Mouse (Mus musculus) heart, postnatal 25 days (tissue): ENCODE measurements at regions not wholly inside any gene's neighbourhood (a gene's known extent, or its start where the extent isn't known, plus 50 kb on each side); places are given as distances from the start of the nearest gene placed in this dataset.

Experiments used
- DNase-seq: peaks from one replicate; pipeline ENCODE4 v3.0.0; 2022; ENCODE audit warnings: low spot score
- intact Hi-C: fragments of 180-260 bp; cut with DNase I; formaldehyde crosslinking; loops from one replicate; pipeline ENCODE4 v1.15.1; 2025

DNA sequence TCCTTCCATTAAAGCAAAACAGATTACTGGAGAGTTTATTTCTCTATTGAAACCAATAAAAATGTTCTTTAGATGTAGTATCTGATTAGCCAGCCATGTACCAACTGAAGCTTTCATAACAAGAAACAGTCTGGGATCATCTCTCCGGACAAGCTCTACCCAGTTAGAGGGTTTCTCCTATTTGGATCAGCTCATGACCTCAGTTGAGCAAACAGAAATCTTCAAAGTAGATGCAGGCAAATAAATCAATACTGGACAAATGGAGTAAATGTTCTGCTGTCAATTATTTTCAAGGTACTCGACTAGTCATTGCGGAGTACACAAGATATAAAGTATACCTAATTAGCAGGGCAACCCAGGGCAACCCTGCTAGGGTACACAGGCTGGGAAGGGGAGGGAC is 67.4 kb downstream of the Avpr1a start:
- no peak for DNase-seq
- intact Hi-C loops: no loop called here

DNA sequence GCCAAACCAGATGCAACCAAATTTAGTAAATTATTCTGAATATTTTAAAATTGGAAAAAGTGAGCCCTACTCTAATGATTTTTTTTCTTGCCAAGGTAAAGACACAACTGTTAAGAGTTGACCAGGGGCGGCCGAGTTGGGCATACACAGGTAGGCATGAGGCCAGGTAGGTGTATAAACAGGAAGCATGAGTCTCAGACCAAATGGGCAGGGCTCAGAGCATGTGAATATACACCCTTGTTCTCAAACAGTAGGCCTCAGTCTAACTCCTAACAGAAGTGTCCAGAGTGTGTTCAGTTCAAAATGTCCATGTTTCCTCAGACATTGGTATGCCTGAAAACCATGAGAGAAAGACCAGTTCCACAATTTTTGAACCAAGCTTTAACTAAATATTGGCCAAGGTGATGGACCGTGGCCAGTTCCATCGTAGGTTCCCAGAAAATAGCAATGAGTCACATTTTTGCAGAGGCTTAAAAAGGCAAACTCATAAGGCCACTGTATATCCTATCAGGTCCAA is 71.0 kb downstream of the Avpr1a start:
- intact Hi-C loops: no loop called here
- no peak for DNase-seq

DNA sequence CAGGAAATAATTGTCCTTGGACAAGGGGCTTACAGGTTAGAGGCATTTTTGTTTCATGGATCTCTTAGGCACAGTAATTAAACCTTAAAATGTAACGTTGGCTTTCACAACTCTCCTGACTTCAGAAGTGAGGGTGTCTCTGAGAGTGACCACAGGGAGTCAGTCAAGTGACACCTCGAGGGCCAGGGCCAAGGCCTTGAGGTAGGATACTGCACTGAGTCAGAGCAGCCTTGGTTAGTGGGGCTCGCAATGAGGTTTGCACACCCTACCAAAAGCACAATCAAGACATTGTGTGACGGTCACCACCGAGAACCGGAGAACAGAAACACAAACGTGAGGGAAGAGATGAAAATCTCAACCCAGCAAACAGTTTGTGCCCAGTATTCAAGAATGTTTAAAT is 71.7 kb downstream of the Avpr1a start:
- DNase-seq: no peak
- intact Hi-C loops: no loop called here

DNA sequence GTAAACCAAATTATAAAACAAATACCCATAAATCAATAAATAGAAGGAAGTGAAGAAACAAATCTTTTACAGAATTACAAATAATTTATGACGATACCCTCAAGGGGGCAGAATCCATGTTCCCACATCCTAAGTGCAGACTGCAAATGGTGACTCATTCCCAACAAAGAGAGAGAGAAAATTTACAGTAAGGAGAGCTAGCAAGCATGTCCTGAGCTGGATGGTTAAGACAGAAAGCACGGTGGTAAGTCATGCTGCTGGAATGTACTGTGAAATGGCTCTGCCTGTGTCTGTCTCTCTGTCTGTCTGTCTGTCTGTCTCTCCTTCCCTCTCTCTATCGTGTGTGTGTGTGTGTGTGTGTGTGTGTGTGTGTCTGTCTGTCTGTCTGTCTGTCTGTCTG is 74.3 kb downstream of the Avpr1a start:
- intact Hi-C loops: no loop called here
- no peak for DNase-seq

DNA sequence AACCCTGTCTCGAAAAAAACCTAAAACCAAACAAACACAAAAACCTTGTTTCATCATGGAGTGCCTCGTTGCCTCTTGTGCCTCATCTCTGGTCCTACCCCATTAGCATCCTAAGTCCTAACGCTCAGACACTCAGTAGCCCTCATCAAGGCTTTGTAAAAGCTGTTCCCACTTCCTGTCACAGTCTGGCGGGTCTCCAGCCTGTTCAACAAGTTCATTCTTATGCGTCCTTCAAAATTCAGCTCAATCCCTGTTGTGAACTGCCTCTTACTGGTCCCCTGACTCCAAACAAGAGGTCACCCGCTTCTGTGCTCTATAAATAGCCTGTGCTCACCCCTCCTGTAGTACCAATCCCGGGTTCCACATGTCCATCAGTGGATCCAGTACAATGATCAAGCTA is 77.1 kb downstream of the Avpr1a start:
- intact Hi-C loops: loop anchor here (5.0 kb wide), 2 partner anchors 78 to 418 kb away; partner anchors contain the start of gene Avpr1a
- no peak for DNase-seq

DNA sequence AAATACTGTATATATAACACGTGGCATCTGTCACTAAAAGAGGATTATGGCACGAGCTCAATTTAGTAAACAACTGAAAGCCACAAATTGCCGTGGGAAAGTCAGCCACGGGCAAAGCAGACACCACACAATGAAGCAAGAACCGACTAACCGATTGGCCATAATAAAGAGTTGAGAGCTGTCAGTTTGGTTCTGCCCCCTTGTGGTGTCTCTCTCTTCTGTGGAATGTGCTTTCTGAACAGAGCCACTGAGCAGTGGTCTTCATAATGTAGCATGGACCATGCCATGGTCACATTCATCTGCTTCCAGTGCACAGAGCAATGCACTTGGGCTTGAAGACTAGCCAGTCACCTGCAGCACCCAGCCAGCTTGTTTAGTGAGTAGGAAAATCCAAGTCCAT is 77.5 kb downstream of the Avpr1a start:
- DNase-seq: no peak
- intact Hi-C loops: loop anchor here (5.0 kb wide), 2 partner anchors 79 to 419 kb away; partner anchors contain the start of gene Avpr1a

DNA sequence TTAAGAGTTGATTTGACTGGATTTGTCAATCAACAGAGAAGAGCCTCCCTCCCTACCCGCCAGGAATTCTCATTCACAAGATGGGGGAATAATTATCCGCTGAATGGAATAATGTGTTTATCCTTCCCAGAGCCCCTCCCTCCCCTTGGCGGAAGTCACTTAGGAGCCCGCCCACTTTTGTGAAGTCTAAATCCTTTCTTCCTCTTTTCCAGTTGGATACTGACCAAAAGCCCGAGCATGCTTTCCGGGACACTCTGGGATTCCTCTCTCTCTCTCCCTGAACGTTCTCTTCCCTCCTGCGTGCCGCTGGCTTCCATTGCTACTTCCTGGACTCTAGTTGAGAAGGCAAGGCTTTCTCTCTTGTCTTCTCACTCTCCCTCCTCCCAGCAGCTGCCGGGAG is 79.9 kb downstream of the Avpr1a start:
- intact Hi-C loops: loop anchor here (2.0 to 5.0 kb wide), 3 partner anchors 81 to 421 kb away; partner anchors contain the start of gene Avpr1a
- no peak for DNase-seq

DNA sequence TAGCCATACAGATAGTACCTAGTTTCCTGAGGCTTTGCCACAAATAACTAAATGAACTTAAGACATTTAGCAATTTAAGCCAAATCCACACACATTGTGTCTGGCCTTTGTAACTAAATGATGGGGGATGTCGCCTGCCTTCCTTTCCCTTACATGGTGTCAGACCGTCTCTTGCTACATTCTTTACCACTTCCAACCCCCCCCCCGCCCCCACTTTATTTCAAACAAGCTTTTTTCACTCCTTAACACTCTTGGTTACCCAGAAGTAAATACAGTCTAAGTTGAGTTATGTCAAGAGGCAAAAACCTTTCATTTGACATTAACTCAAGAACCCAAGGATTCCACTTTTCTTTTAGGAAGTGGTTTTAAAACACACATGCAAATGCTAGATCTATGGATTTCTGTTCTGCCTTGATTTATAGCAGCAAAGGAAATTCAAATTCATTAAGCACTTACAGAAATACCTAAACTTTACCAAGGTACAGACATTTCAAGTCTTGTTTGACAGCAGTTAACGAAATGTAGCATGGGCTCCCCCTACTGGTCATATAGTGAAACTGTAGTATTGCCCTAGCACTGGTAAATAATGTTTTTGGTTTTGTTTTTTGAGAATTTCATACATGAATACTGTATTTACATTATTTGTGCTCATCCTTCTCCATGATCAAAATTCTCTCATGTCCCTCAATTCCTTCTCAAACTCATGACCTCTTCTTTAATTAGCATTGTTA is 80.8 kb downstream of the Avpr1a start:
- DNase-seq: no peak

DNA sequence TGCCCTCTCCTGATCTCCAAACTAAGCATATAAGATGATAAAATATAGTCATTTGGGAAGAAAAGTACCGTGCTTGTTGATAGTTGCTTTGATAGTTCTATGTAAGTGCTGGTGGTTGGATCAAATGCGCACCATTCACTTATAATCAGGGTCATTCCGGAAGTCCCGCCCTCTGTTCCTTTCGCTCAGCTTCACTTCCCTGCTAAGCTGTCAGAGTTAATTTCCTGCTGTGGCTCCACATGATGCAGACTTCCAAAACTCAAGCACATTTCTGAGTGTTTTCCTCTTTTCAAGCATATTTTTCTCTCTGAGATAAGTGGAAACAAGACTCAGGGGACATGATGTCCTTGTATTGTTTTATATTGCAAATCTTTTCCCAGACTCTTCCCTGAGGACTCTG is 86.4 kb downstream of the Avpr1a start:
- no peak for DNase-seq
- intact Hi-C loops: loop anchor here (10.0 kb wide), 1 partner anchor 200 kb away; no protein-coding TSS in a partner anchor

More for the DNA sequence above, 80.8 kb downstream of the Avpr1a start:
- intact Hi-C loops: loop anchor here (2.0 to 5.0 kb wide), 3 partner anchors 82 to 422 kb away; partner anchors contain the start of gene Avpr1a

DNA sequence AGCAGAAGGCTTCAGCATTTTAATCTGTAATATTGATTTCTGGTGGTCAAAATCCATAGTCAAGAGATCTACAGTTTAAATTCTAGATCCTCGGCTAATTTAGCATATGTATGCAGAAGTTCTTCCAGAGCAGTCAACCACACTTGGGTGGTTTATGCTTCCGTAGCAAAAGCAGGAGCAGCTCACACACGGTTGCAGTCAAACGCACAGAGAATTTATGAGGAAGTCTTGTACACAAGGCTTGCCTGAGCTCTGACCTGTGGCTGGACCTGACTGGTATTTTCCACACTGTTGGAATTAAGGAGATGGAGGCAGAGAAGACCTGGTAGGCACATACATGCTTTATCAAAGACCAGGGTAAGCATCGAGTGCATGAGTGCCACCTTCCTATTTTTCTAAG is 86.8 kb downstream of the Avpr1a start:
- no peak for DNase-seq
- intact Hi-C loops: loop anchor here (10.0 kb wide), 1 partner anchor 200 kb away; no protein-coding TSS in a partner anchor

DNA sequence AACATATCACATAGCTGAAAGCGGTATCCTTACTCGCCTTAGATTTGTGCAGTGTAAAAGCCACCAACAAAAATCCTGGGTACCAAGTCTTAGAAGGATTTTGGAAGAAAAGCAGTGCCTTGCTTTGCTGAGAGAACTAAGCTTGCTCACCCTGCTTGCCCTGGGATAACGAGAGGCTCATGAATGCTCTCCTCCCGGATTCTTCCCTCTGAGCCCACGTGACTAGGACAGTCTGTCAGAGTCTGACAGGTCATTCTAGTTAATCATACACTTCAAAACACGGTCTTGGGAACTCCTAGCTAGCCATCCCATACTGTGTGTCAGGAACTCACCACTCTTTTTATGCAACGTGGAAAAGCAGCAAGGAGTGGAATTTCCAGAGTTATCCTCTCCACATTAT is 91.4 kb downstream of the Avpr1a start:
- intact Hi-C loops: loop anchor here (10.0 kb wide), 1 partner anchor 205 kb away; no protein-coding TSS in a partner anchor

DNA sequence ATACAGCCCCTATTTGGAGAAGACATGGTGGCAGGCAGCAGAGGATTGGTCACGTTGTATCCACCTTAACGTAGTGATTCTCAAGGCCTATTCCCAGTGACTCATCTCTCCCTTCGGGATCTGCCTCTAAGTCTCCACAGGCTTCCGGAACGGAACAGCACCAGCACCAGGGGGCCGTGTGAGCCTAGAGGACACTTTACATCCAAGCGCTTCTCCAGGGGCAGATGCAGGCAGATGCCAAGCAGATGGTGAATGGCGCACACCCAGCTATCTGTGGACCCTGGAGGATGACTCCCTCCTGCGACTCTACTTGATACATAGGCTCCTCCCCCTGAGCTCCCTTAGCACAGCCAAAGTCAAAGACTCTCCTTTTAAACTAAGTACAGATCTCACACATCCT is 94.3 kb downstream of the Avpr1a start:
- DNase-seq: no peak
- intact Hi-C loops: no loop called here

More for the DNA sequence above, 91.4 kb downstream of the Avpr1a start:
- no peak for DNase-seq

DNA sequence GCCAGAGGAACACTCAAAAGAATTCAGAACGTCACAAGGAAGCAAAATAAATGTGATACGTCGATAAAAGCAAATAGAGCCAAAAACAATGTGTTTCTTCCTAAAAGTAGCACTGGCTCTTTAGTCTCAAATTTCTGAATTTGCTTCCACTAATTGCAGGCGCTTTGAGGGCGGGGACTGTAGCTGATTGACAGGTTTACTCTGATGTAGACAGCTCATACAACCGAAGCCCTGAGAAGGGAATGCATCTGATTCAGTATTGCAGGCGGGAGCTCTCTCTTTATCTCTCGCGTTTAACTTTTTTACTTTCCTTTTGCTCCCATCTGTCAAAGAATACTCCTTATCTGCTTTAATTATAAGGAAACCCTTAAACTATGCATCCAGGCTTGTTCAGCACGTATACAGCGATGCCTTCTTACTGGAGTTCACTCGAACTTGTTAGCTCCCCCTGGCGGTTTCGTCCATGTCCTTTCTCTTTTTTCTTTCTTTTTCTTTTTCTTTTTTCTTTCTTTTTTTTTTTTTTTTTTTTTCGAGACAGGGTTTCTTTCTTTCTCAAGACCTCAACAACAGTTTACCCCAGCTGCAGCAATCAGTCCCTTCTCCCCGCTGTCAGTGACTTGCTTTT is 95.9 kb downstream of the Avpr1a start:
- intact Hi-C loops: no loop called here
- DNase-seq: no peak

DNA sequence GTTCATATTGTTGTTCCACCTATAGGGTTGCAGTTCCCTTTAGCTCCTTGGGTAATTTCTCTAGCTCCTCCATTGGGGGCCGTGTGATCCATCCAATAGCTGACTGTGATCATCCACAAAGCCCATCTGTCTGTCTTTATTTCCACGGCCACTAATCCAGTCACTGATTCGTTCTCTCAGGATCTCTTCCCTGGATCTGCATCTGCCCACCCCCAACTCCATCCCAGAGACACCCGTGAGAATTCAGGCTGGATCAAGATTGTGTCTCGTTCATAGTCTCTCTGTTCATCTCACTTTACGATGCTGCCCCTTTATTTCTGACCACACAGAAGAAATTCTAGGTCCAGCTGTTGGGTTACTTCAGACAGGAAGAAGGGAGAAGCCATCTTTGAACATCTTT is 96.7 kb downstream of the Avpr1a start:
- no peak for DNase-seq
- intact Hi-C loops: no loop called here

DNA sequence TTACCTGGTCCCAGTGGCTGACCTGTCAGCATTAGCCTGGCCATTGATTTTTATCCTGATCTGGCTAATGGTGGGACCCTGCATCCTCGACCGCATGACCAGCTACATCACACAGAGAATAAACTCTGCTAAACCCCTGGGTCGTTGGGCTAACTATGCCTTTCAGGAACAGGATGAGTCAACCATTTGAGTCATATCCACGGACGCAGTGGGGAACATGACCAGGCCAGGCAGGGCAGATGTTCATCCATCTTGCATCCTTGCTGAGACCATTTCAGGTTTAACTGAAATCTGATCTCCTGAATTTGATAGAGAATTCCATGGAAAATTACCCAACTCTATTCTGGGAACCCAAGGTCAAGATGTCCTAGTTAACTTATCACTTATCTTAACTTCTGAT is 103.3 kb downstream of the Avpr1a start:
- intact Hi-C loops: loop anchor here (5.0 to 10.0 kb wide), 2 partner anchors 251 to 373 kb away; no protein-coding TSS in a partner anchor
- DNase-seq: no peak

DNA sequence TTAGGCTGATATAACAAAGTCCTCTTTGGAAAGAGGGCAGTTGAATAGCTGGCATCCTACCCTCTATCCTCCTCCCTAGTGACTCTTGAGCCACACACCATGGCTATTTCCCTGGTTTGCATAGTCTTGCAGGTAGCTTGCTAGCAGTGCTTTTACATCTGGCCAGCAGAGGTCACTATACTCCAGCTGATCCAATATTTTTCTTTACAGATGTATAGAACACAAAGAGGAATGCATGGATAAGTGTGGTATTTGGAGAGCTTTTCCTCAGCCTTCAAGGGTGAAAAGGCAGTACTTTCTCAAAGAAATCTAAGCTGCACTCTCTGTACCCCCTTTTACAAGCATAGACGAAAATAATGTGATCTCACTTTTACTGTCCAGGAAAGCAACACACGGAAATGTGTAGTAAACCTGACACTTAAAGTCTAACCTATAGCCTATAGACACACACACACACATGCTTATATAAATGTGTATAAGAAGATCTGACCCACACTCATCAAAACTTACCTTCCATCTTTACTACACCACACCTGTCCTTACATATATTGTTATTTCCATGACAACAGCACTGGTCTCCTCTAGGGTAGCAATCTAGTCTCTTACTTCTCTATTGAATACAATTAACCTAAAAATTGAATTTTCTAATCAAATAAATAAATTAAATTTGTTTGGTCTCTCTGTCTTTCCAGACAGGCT is 105.0 kb downstream of the Avpr1a start:
- intact Hi-C loops: loop anchor here (5.0 to 10.0 kb wide), 2 partner anchors 249 to 372 kb away; no protein-coding TSS in a partner anchor
- DNase-seq: no peak

DNA sequence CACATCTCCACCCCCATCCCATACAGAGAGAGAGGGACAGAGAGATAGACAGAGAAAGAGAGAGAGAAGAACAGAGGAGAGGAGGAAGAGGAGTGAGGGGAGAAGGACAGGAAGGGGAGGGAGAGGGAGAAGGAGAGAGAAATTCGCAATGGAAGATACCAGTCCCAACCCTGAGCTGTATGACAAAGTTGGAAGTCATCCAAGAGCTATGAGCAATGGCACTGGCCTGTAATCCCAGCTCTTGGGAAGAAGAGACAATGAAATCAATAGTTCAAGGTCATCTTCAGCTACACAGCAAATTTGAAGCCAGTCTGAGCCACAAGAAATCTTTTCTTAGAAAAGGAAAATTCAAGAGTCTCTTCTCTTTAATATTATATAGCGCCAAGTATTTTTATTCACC is 105.6 kb downstream of the Avpr1a start:
- intact Hi-C loops: loop anchor here (5.0 to 10.0 kb wide), 2 partner anchors 248 to 371 kb away; no protein-coding TSS in a partner anchor
- no peak for DNase-seq

DNA sequence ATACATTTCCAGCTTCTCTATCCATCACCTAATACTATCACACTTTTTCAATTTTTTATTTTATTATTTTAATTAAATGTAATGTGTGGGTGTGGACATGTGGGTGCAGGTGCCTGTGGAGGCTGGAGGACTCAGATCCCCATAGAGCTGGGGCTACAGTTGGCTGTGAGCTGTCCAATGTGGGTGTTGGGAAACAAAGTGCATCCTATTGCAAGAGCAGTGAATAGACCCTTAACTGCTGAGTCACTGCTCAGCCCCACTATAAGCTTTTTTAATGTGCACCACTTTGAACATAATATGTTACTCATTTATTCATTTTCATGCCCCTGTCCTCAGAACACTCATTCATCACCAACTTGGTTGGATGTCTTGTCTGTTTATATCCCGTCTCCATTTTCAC is 110.4 kb downstream of the Avpr1a start:
- no peak for DNase-seq
- intact Hi-C loops: loop anchor here (5.0 to 10.0 kb wide), 2 partner anchors 119 to 366 kb away; partner anchors contain the start of gene Ppm1h

DNA sequence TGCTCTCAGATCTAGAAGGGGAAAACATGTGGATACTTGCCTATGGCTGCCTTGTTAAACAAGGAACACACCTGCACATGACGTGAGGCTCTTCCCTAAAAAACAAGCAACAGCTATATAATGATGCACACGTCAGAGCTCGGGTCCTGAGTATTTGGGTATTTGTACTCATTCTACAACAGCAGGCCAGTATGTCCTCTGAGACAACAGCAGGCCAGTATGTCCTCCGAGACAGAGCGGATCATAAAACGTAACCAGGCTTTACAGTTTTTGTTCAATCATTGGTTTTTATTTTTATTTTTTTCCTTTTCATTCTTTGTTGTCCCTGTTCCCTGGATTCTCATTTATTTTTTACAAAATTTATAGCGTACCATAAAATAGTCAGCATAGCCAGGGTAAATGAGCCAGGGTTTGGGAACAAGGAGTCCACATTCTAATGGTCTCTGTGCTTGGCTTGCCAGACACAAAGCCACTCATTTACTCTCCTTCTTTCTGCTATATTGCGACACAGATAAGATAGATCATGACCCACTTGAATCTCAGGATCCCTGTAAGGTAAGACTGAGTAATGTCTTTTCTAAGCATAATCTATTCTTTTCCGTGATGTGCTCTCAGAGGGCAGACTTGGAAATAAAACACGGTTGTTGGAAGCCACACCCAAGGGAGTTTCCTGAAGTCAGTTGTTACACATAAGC is 111.8 kb downstream of the Avpr1a start:
- intact Hi-C loops: no loop called here
- no peak for DNase-seq

DNA sequence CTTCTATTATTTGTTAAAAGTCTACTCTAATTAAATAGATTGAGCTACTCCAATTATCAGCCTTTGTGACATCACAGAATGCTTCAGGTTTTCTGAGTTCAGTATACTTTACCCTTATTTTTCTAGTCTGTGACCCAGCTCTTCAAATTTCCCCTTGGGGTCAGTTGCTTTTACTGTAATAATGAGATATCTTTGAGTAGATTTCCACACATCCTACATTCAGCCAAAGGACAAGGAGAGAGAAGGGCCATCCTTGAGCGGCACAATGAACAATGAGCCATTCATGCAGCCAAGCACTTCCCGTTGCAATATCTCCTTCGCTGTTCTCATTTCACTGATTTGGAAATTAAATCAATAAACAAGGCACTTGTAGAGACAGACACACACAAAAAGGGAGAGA is 113.6 kb downstream of the Avpr1a start:
- DNase-seq: no peak
- intact Hi-C loops: no loop called here
